Mouse (Mus musculus): ENCODE measurements around the gene Lsr.

Lsr gene

DNA sequence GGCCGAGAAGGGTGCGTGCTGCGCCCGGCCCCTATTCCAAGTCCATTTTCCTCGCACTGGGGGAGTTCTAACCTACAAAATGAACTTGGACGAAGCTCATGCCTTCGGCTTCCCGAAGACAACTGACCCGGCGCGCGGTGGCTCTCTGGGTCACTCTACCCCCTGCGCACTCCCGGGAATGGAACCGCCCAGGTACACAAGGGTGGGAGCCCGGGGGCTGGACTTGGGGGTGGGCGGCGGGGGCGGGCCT is at the start of gene Lsr:
Gene Lsr, minus strand, starts transcription at position 214 of the 250 bp plus-strand sequence.
- DNase-seq, result peak; percentile 66

DNA sequence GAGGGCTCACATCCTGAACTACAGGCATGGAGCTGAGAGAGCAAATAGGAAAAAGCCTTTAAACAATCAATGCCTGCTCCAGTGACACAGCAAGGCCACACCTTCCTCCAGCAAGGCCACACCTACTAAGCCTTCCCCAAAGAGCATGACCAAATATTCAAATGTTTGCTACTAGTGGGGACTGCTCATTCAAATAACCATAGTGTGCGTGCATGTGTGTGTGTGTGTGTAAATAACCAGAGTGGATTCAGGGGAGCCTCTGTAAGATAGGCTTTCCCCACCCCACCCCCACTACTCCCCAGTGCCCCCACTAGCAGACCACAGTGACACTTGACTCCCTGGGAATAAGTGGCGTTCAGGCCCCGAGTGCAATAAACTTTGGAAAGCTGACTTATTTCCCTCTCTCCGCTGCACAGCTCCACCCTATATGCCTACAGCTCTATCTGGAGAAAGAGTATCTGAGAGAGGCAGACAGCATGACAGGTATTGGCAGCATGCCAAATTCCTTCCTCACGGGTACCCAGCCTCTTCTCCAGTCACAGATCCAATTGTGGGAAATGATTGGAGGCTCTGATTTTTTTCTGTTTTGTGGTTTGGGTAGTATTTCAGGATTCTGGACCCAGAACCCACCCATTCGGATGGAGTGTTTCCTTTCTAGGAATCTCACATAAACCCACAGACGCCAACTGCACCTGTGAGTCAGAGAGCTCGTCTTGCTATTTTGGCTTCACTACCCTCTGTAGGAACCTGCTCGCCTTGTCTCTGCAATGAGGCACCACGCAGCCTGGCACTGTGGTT is 44.0 kb upstream of the Lsr start:
- DNase-seq, result no peak

GRCm38 (mm10) chr7:31012971-31013370 is 39.7 kb upstream of the Lsr start:
- no peak for DNase-seq

GRCm38 (mm10) chr7:31008889-31009288 is 35.6 kb upstream of the Lsr start:
- DNase-seq, result no peak

DNA sequence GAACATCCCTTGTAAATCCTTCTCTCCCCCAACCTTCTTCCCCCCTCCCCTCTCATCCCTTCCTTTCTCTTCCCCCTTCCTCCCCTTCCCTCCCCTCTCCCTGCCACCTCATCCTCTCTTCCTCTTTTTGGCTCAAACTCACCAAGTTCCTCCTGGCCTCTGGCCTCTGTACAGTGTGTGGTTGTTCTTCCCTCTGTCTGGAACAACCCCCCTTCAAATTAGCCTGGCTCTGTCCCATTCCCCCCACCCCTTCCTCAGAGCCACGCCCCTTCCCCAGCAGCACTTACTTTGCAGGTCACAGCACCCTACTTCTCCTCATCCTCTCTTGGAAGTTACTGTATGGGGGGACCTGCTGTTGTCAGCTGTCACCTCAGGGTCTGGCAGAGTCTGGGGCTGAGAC is 34.9 kb upstream of the Lsr start:
- DNase-seq, result peak; percentile 17

GRCm38 (mm10) chr7:31007775-31008174 is 34.5 kb upstream of the Lsr start:
- no peak for DNase-seq

GRCm38 (mm10) chr7:31002650-31003049 is 29.4 kb upstream of the Lsr start:
- DNase-seq, result peak; percentile 36

DNA sequence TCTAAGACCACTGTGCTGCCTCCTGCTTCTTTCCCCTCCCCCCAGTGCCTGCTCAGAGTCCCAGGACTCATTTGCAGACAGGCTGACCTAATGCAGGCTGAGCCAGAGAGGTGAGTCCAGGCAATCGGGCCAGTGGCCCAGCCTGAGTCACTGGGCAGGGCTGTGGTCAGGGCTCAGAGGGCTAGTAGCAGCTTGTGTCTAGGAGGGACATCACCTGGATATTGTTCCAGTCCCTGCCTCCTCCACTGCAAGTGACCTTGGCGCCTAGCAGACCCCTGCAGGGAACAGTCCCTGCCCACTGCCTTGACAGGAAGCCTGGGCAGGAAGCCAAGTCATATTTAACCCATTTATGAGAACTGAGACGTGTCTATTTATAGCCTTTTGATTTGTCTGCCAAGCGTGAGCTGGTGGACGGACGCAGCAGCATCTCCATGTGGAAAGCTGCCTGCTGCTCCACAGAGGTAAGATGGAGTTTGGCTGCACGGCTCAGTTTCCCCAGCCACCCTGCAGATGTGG is 27.3 kb upstream of the Lsr start:
- peak; percentile 44 for DNase-seq

GRCm38 (mm10) chr7:30996491-30996890 is 23.2 kb upstream of the Lsr start:
- no peak for DNase-seq

GRCm38 (mm10) chr7:30993986-30994385 is 20.7 kb upstream of the Lsr start:
- no peak for DNase-seq

DNA sequence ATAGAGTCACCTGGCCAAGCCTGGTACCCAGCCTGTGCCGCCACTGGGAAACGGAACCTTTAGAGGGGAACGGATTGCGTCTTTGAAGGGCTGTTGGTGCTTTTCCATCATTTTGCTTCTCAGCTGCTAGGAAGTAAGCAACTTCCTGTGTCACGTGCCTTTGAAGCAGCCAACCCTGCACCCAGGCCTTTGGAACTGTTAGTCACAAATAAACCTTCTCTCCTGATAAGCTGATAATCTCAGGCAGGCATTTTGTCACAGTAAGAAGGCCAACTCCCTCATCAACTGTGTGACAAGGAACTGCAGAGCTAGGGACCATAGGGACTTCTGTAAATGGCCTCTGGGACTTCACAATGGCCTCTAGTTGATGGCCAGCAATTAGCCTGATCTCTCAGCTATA is 18.9 kb upstream of the Lsr start:
- no peak for DNase-seq

DNA sequence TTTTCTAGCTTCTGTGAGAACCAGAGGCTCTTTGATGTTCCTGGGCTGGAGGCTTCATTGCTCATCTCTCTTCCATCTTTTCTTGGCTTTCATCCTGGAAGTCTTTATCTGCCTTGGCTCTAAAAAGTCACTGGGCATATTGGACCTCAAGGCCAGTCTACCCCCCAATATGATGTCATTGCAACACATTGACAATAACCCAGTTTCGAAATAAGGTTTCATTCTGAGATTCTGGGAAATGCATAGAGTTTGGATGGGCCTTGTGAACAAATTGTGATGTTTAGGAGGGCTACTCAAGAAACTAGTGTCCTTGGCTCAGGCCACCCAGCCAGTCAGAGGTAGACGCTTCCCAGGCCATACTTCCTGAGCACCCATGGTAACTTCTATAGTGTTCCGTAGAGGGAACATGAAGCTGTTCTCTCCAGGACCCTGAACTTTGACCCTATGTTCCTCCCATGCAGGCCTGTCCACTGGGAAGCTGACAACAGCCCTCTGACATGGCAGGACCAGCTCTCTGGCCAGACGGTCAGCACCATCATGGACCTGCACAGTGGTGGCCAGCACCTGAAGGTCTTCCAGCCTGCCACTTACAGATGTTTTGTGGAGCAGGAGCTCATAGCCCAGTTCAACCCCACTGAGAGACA is 15.4 kb upstream of the Lsr start:
- no peak for DNase-seq

DNA sequence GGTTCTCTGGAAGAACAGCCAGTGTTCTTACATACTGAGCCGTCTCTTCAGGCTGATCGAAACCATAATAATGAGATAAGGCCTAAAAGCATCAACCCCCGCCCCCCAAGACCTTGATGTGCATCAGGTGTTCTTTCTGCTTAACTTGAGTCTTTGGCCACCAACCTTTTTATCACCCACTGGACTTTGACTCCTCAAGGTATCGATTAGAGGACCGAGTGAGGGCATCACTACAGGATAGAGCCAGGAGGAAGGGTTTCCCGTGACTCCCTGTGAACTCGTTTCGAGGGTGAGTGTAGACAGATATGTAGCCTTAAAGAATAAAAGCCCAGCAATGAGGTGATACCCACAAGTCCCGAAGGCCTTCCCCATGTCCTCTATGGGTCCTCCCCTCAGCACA is 12.1 kb upstream of the Lsr start:
- DNase-seq, result no peak

DNA sequence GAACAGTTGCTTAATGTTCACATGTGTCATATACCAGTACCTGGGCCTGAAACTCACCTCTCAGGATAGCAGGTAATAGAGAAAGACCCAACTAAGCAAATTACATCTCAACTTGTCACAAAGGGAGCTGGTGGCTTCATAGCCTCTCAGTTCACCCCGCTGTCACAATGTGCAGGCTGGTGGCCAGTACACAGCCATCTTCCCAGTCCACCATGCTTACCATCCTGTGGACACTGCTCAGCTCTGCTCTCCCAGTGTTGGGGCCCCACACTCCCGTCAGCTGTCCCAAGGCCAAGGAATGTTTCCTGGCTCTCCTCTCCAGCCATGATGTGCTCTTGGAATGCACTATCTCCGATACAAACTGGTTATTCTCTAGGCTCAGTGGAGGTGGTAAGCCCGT is 8.4 kb upstream of the Lsr start:
- no peak for DNase-seq

DNA sequence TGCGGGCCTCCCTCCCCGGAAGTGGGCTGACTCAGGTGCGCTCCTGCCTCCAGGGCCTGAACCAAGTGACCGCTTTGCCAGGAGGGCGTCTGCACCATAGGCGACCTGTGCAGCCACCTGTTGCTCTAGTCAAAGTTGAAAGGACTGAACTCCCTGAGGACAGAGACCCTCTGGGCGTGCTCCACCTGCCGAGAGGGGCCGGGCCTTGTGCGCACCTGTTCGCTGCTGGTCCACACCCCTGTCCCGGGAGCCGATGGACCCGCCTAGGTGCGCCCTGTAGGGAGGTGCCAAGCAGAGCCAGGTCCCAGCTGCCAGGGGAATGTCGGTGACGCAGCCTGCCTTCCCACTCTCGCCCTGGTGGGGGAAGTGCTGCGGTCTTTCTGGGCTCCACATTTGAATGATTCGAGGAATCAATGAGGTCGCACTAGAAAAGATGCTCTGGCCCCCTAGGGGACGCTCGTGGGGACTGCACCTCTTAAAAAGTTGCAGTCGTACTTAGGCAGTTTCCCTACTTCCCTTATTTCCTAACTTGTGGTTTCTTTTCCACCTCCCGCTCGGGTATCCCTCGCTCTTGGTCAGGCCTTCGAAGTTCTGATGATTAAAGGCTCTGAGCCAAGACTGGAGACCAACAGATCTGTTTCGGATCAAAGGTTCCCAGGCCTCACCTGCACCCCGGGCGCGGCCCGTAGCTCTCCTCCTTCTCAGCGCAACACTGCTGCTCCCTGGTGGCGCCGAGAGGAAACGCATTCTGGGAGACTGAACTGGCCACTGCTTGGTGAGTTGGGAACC is 431 bp upstream of the Lsr start, which contains the start of gene Fam187b:
Gene Fam187b, plus strand, starts transcription at position 290 of the 789 bp plus-strand sequence.
- DNase-seq, result peak; percentile 87

DNA sequence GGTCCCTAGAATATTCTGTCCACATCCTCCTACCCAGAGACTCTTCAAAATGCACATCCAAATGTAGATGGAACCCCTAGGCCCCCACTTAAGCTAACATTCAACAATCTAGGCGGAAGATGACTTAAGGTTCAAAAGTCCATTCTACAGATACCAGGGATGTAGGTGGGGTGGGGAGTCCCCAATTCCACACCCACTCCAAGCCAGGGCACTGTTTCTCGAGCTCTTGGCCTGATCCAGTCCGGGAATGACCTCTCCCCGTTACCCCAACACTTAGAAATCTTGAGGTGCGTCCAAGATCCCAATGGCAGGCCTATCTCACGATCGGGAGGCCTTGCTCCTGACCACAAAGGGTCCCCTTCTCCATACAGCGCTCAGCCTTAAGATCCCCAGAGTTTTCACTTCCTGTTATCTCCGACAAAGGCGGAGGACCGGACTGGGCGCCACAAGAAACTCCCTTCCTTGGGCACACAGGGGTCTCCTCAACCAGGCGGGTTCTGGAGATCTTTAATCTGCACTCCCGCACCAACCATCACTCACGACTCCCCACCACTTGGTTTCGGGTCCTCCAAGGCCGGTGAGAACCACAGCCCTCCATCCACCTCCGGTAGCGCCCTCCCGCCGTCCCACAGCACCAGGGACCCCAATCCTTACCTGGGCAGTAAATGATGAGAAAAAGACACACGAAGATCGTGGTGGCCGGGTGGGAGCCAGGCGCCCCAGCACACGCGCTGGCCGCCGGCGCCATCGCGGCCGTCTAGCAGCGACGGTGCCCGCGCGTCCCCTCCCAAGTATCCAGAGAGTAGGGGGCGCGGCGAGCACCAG is 626 bp downstream of the Lsr start:
- no peak for DNase-seq

DNA sequence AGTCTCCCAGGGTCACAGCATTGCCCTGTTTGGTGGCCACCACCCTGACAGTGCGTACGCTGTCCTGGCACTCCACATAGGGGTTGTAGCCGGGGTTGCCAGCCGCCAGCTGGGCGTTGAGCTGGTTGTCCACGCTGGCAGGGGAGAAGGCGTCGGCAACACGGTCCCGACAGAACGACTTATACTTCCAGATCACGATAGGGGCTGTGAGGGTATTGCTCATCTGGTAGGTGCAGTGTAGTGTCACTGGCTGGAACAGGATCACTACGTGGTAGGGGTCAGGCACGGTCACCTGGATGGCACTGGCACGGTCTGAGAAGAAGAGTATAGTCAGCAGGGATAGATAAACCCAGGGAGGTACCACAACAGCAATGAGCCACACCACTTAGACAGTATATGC is 1.4 kb downstream of the Lsr start:
- DNase-seq, result no peak

DNA sequence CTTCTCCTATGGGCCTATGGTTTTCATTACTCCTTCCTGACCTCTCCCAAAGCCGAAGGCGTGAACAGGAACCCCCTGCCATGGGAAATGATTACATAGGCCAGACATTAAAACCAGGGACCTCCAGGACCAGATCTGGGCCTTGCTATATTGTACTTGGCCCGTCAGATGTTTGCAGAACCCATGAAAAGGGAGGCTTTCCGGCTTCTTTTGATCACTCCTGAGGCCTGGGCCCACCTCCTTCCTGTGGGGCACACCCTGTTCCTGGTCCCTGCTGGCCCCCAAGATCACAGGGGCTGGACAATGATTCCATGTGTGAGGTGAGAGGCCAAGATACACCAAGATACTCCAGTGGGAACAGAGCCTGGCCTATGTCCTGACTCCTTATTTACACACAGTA is 4.1 kb downstream of the Lsr start:
- no peak for DNase-seq

DNA sequence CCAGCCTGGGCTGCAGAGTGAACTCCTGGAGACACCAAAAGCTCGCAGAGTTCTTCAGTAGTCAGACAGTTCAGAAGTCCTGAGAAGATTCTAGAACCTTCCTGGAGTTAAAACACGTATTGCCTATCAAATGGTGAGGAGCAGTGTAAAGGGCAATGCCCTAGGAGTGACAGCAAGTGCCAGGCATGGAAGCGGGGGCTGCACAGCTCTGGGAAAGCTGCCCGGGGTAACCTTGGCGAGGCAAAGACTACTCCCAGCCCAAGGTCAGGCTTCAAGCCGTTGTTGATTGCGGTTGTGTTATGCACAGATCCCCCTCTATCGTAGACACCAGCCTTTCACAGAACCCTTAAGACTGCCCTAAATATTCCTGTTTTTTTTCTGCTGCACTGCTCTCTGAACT is 4.7 kb downstream of the Lsr start:
- no peak for DNase-seq

DNA sequence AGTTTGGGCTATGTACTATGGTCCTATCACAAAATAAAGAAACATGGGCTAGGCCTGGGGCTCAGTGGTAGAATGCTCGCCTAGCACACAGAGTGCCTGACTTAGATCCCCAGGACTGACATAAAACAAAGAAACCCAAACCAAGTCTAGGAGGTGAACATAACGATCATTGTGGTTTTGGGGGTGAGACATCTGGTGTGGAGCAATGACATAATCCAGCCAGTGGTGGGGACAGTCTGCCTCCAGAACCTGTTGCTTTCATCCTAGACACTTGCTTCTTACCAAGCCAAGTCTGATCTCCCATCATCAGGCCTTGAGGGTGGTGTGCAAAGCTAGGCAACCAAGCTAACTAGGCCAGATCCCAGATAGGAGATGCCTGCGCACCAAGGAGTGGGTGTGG is 6.6 kb downstream of the Lsr start:
- DNase-seq, result no peak

- no peak for DNase-seq
Observed at GRCm38 (mm10) chr7:30965677-30966076, 7.6 kb downstream of the Lsr start.

- no peak for DNase-seq
Observed at GRCm38 (mm10) chr7:30964366-30964765, 8.9 kb downstream of the Lsr start.

GRCm38 (mm10) chr7:30962862-30963261 is 10.4 kb downstream of the Lsr start:
- no peak for DNase-seq
